Mouse (Mus musculus): ENCODE measurements around the gene Aqp8.

Aqp8 gene

GRCm38 (mm10) chr7:123499481-123500238 is 37.6 kb downstream of the Aqp8 start:
- no peak for DNase-seq (ENCODE audit: low read depth)

GRCm38 (mm10) chr7:123500239-123501219 is 38.4 kb downstream of the Aqp8 start, which contains the start of gene Zkscan2:
TSS of gene Zkscan2 (minus strand) at chr7:123500449.
- DNase-seq (ENCODE audit: low read depth) = no peak

- peak; percentile 17 for DNase-seq (ENCODE audit: low read depth)
Observed at GRCm38 (mm10) chr7:123503358-123503757, 41.3 kb downstream of the Aqp8 start.

GRCm38 (mm10) chr7:123507946-123508345 is 45.9 kb downstream of the Aqp8 start:
- no peak for DNase-seq (ENCODE audit: low read depth)
